Mouse (Mus musculus) telencephalon, adult 2 months (tissue): Measurements from ENCODE around the gene Dgki.

Experiments
- DNase-seq: peaks from one replicate; pipeline ENCODE4 v3.0.0-alpha.2; 2011; ENCODE audit warnings: low read depth, low spot score

The Dgki gene

GRCm38 (mm10) chr6:37242100-37242768 lies 57.8 kb downstream of the Dgki start:
- DNase-seq, result peak; percentile 65

GRCm38 (mm10) chr6:37241434-37241833 lies 58.5 kb downstream of the Dgki start:
- DNase-seq, result no peak

GRCm38 (mm10) chr6:37240140-37240539 lies 59.8 kb downstream of the Dgki start:
- DNase-seq, result no peak

GRCm38 (mm10) chr6:37236893-37237292 lies 63.1 kb downstream of the Dgki start:
- DNase-seq, result no peak

GRCm38 (mm10) chr6:37231148-37231547 lies 68.8 kb downstream of the Dgki start:
- no peak for DNase-seq

GRCm38 (mm10) chr6:37222947-37223510 lies 77.0 kb downstream of the Dgki start:
- no peak for DNase-seq

GRCm38 (mm10) chr6:37222016-37222415 lies 78.0 kb downstream of the Dgki start:
- no peak for DNase-seq

GRCm38 (mm10) chr6:37219110-37219509 lies 80.9 kb downstream of the Dgki start:
- DNase-seq, result no peak

- peak; percentile 94 for DNase-seq
Observed at GRCm38 (mm10) chr6:37216342-37216763, 83.6 kb downstream of the Dgki start.

GRCm38 (mm10) chr6:37215655-37216054 lies 84.3 kb downstream of the Dgki start:
- DNase-seq, result no peak

- no peak for DNase-seq
Observed at GRCm38 (mm10) chr6:37212930-37213329, 87.1 kb downstream of the Dgki start.

- no peak for DNase-seq
Observed at GRCm38 (mm10) chr6:37211545-37212247, 88.3 kb downstream of the Dgki start.

GRCm38 (mm10) chr6:37202901-37203300 lies 97.1 kb downstream of the Dgki start:
- DNase-seq, result no peak

GRCm38 (mm10) chr6:37200840-37201239 lies 99.1 kb downstream of the Dgki start:
- DNase-seq, result no peak

GRCm38 (mm10) chr6:37199502-37199901 lies 100.5 kb downstream of the Dgki start:
- DNase-seq, result no peak

GRCm38 (mm10) chr6:37197745-37198144 lies 102.2 kb downstream of the Dgki start:
- DNase-seq, result no peak

- DNase-seq, result no peak
Observed at GRCm38 (mm10) chr6:37196870-37197269, 103.1 kb downstream of the Dgki start.

GRCm38 (mm10) chr6:37195766-37196165 lies 104.2 kb downstream of the Dgki start:
- DNase-seq, result no peak

GRCm38 (mm10) chr6:37181961-37182360 lies 118.0 kb downstream of the Dgki start:
- no peak for DNase-seq

GRCm38 (mm10) chr6:37171149-37171832 lies 128.7 kb downstream of the Dgki start:
- no peak for DNase-seq

- DNase-seq, result no peak
Observed at GRCm38 (mm10) chr6:37158880-37159279, 141.1 kb downstream of the Dgki start.

- no peak for DNase-seq
Observed at GRCm38 (mm10) chr6:37154051-37154450, 145.9 kb downstream of the Dgki start.
